Mouse (Mus musculus) ES-E14 (cell line): ENCODE data around the gene Slc13a4.

Experiments used
- HCFC1 ChIP-seq: IDR thresholded peaks from 2 replicates; pipeline ENCODE4 v1.6.1; 2012; ENCODE audit warnings: low read length, inconsistent platforms, borderline replicate concordance; ENCODE audit not compliant: insufficient read depth
- MAFK ChIP-seq: IDR thresholded peaks from 2 replicates; pipeline ENCODE4 v1.6.1; 2014; ENCODE audit warnings: mild to moderate bottlenecking, low read depth, low read length, inconsistent platforms; ENCODE audit not compliant: insufficient read depth
- ZNF384 ChIP-seq: IDR thresholded peaks from 2 replicates; pipeline ENCODE4 v1.6.1; 2012; ENCODE audit warnings: low read depth, low read length, inconsistent platforms

GRCm38 (mm10) chr6:35252477-35253346, 55.2 kb downstream of the Slc13a4 start:
- no peak for TF ChIP-seq MAFK
- no peak for TF ChIP-seq ZNF384
- TF ChIP-seq HCFC1 = no peak
